Mouse (Mus musculus): Measurements from ENCODE around the gene Aplp2. TPM values are rescaled to one million over a fixed set of nuclear protein-coding genes. Genes with fewer than 3 reads are reported as not detected.
"Not testable (repeated sequence)": the region's sequence is repeated elsewhere in the genome, so short reads cannot be mapped to it uniquely, and the experiment has no call there.

Aplp2 gene
- total and polyA plus RNA-seq, 2 experiments from 2014 or later: 444 to 466 TPM

- no peak for TF ChIP-seq CTCF (IDR thresholded peaks at IDR 0.05; ENCODE audit: low read depth)
Observed at GRCm38 (mm10) chr9:31175978-31176377, 35.6 kb downstream of the Aplp2 start.

GRCm38 (mm10) chr9:31175346-31175745 lies 36.3 kb downstream of the Aplp2 start:
- H3K4me3 ChIP-seq (ENCODE audit: low read length): no peak overlapping the region
- H3K4me1 ChIP-seq (ENCODE audit: insufficient read depth, low read length): no peaks in the 10 kb centered on the region
- no peak overlapping the region for H3K27ac ChIP-seq
- WGBS: 88% methylated on average over 6 of the region's 6 CpGs
- DNase-seq (ENCODE audit: low spot score) (no peak), ATAC-seq (no peak)
- H3K9ac ChIP-seq (replicated peaks; ENCODE audit: low read length): no peak overlapping the region
- no peaks in the 10 kb centered on the region for H3K27me3 ChIP-seq (ENCODE audit: insufficient read depth, low read length)
- no peak overlapping the region for H3K4me2 ChIP-seq (ENCODE audit: low read depth, low read length)
- TF ChIP-seq CTCF (IDR thresholded peaks at IDR 0.05; ENCODE audit: low read depth): no peak
- H3K36me3 ChIP-seq (ENCODE audit: insufficient read depth, low read length): peaks cover 8% of the 10 kb centered on the region; the same call in 1 of the 2 replicates
- H3K9me3 ChIP-seq (ENCODE audit: low read length): no peaks in the 10 kb centered on the region

More at GRCm38 (mm10) chr9:31175978-31176377, 35.6 kb downstream of the Aplp2 start:
- Histone ChIP-seq H3K4me1 (ENCODE audit: insufficient read depth, low read length) (no peaks in the 10 kb centered on the region), H3K9ac (replicated peaks; ENCODE audit: low read length) (no peak overlapping the region), H3K4me2 (ENCODE audit: low read depth, low read length) (no peak overlapping the region), H3K27me3 (ENCODE audit: insufficient read depth, low read length) (no peaks in the 10 kb centered on the region), H3K4me3 (ENCODE audit: low read length) (no peak overlapping the region), H3K36me3 (ENCODE audit: insufficient read depth, low read length) (peaks cover 8% of the 10 kb centered on the region; the same call in 1 of the 2 replicates), H3K27ac (no peak overlapping the region), H3K9me3 (ENCODE audit: low read length) (no peaks in the 10 kb centered on the region)
- no peak for DNase-seq (ENCODE audit: low spot score)
- peak; percentile 24; the same call in 1 of the 2 replicates for ATAC-seq
- WGBS: 67% methylated on average over 3 of the region's 3 CpGs

GRCm38 (mm10) chr9:31168356-31169093 lies 43.1 kb downstream of the Aplp2 start:
- DNase-seq (ENCODE audit: low spot score) (no peak), ATAC-seq (no peak)
- Histone ChIP-seq H3K4me2 (ENCODE audit: low read depth, low read length) (no peak overlapping the region), H3K9ac (replicated peaks; ENCODE audit: low read length) (no peak overlapping the region), H3K4me1 (ENCODE audit: insufficient read depth, low read length) (no peaks in the 10 kb centered on the region), H3K27ac (no peak overlapping the region), H3K27me3 (ENCODE audit: insufficient read depth, low read length) (no peaks in the 10 kb centered on the region), H3K36me3 (ENCODE audit: insufficient read depth, low read length) (peaks cover 45% of the 10 kb centered on the region), H3K4me3 (ENCODE audit: low read length) (no peak overlapping the region), H3K9me3 (ENCODE audit: low read length) (no peaks in the 10 kb centered on the region)
- 93% methylated on average over 22 of the region's 22 CpGs for WGBS
- no peak for TF ChIP-seq CTCF (IDR thresholded peaks at IDR 0.05; ENCODE audit: low read depth)

- WGBS: 84% methylated on average over 13 of the region's 13 CpGs
- TF ChIP-seq CTCF (IDR thresholded peaks at IDR 0.05; ENCODE audit: low read depth): no peak
- no peak for DNase-seq (ENCODE audit: low spot score)
- Histone ChIP-seq H3K27ac (no peak overlapping the region), H3K4me2 (ENCODE audit: low read depth, low read length) (no peak overlapping the region), H3K4me3 (ENCODE audit: low read length) (no peak overlapping the region), H3K9me3 (ENCODE audit: low read length) (no peaks in the 10 kb centered on the region), H3K9ac (replicated peaks; ENCODE audit: low read length) (no peak overlapping the region), H3K27me3 (ENCODE audit: insufficient read depth, low read length) (no peaks in the 10 kb centered on the region), H3K36me3 (ENCODE audit: insufficient read depth, low read length) (peaks cover 52% of the 10 kb centered on the region), H3K4me1 (ENCODE audit: insufficient read depth, low read length) (no peaks in the 10 kb centered on the region)
- 0 out of 2 replicates have a peak, but pooled peaks have one; percentile 38 for ATAC-seq
Observed at GRCm38 (mm10) chr9:31167305-31167704, 44.3 kb downstream of the Aplp2 start.

- H3K9me3 ChIP-seq (ENCODE audit: low read length); H3K4me2 ChIP-seq (ENCODE audit: low read depth, low read length); H3K4me1 ChIP-seq (ENCODE audit: insufficient read depth, low read length); ATAC-seq; H3K4me3 ChIP-seq (ENCODE audit: low read length); DNase-seq (ENCODE audit: low spot score); H3K27ac ChIP-seq; H3K9ac ChIP-seq (replicated peaks; ENCODE audit: low read length); H3K27me3 ChIP-seq (ENCODE audit: insufficient read depth, low read length): not testable (repeated sequence)
- 99% methylated on average over 3 of the region's 3 CpGs for WGBS
- TF ChIP-seq CTCF (IDR thresholded peaks at IDR 0.05; ENCODE audit: low read depth): 0 out of 2 replicates have a peak, but pooled peaks have one; percentile 1
- H3K36me3 ChIP-seq (ENCODE audit: insufficient read depth, low read length): peaks cover 61% of the 10 kb centered on the region
Observed at GRCm38 (mm10) chr9:31165505-31165904, 46.1 kb downstream of the Aplp2 start.

DNA sequence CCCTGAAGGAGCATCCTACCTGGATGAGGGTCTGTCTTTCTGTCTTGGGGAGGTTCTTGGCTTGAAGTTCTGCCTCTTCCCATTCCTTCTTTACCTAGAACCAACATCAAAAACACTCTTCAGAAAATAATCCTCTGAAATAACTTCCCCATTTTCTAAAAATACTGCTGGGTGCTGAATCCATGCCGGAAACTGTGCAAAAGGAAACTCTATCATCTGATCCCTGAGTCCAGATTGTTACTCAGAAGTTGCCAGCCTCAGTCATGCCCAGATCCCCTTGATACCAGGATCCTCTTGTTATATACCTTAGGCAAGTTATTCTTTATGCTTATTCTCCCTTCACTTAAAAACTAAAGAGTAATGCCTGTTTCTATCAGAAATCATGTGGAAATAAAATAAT lies 48.3 kb downstream of the Aplp2 start:
- no peaks in the 10 kb centered on the region for H3K27me3 ChIP-seq (ENCODE audit: insufficient read depth, low read length)
- H3K9ac ChIP-seq (replicated peaks; ENCODE audit: low read length): no peak overlapping the region
- peaks cover 76% of the 10 kb centered on the region for H3K36me3 ChIP-seq (ENCODE audit: insufficient read depth, low read length)
- H3K4me3 ChIP-seq (ENCODE audit: low read length): no peak overlapping the region
- no peaks in the 10 kb centered on the region for H3K9me3 ChIP-seq (ENCODE audit: low read length)
- no peak for DNase-seq (ENCODE audit: low spot score)
- H3K27ac ChIP-seq: no peak overlapping the region
- ATAC-seq: no peak
- H3K4me1 ChIP-seq (ENCODE audit: insufficient read depth, low read length): no peaks in the 10 kb centered on the region
- no peak overlapping the region for H3K4me2 ChIP-seq (ENCODE audit: low read depth, low read length)
- no peak for TF ChIP-seq CTCF (IDR thresholded peaks at IDR 0.05; ENCODE audit: low read depth)
- 92% methylated on average over 1 of the region's 1 CpGs for WGBS

DNA sequence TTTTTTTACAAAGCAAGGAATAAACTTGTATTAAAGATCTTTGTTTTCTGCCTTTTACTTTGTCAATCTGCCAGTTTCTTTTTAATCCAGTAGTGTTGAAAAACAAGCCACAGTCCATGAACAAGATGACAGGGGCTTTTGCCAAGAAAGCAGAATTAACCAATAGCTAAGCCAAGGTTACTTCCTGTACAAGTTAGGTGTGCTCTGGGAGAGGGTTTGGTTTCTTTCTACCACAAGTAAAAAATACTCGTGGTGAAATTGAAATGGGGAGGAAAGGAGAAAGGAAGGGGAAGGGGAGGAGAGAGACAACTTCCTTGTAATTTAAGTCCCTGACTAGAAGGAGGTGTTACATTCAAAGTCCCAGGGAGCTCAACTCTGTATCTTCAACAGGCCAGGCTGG lies 48.7 kb downstream of the Aplp2 start:
- H3K36me3 ChIP-seq (ENCODE audit: insufficient read depth, low read length): peaks cover 76% of the 10 kb centered on the region
- H3K4me3 ChIP-seq (ENCODE audit: low read length): no peak overlapping the region
- no peaks in the 10 kb centered on the region for H3K27me3 ChIP-seq (ENCODE audit: insufficient read depth, low read length)
- no peak overlapping the region for H3K9ac ChIP-seq (replicated peaks; ENCODE audit: low read length)
- H3K4me1 ChIP-seq (ENCODE audit: insufficient read depth, low read length): no peaks in the 10 kb centered on the region
- H3K9me3 ChIP-seq (ENCODE audit: low read length): no peaks in the 10 kb centered on the region
- no peak for TF ChIP-seq CTCF (IDR thresholded peaks at IDR 0.05; ENCODE audit: low read depth)
- 68% methylated on average over 1 of the region's 1 CpGs for WGBS
- DNase-seq (ENCODE audit: low spot score) (no peak), ATAC-seq (no peak)
- H3K27ac ChIP-seq: no peak overlapping the region
- no peak overlapping the region for H3K4me2 ChIP-seq (ENCODE audit: low read depth, low read length)

Data from hindbrain, postnatal 0 days (tissue).